Mouse (Mus musculus): ENCODE results near the gene Zcchc24. TPM values are rescaled to one million over a fixed set of nuclear protein-coding genes. Genes with fewer than 3 reads are reported as not detected.

The Zcchc24 gene
- polyA plus RNA-seq, 1 experiment: 36.4 TPM

DNA sequence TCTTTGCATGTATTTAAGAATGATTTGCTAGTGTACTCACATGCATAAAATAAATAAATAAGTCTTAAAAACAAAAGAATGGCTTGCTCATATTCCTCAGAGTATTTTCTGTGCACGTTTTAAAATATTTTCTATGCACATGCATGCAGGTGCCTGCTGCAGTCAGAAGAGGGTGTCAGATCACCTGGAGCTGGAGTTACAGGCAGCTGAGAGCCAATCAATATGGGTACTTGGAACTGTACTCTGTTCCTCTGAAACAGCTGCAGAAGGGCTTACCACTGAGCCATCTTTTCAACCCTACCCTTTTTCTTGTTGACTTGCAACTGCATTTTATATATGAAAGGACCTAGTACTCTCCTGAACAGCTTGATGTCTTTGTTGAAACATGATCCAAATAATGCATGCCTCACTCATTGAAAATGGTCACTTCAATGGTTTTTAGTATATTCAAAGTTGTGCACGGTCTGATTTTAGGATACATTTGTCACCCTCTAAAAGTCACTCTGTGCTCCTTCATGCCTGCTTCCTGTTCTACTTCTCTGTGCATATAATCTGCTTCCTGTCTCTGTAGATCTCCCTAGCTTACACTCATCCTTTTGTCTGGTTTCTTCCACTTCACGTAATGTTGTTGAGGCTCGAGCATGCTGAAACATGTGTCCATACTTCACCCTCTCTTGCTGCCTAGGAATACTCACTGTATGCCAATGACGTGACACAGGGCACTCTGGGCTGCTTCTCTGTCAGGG, 47.7 kb downstream of the Zcchc24 start:
- no peak overlapping the region for H3K4me3 ChIP-seq (ENCODE audit: insufficient read depth, poor library complexity, severe bottlenecking)
- H3K36me3 ChIP-seq (ENCODE audit: control insufficient read depth, insufficient read depth): peaks cover 73% of the 10 kb centered on the region
- peaks cover 3% of the 10 kb centered on the region for H3K79me3 ChIP-seq (ENCODE audit: low read depth)
- no peaks in the 10 kb centered on the region for H3K79me2 ChIP-seq (ENCODE audit: control insufficient read depth, insufficient read depth)
- no peak overlapping the region for H3ac ChIP-seq (ENCODE audit: control insufficient read depth, insufficient read length, low read depth)
- TF ChIP-seq CTCF (IDR thresholded peaks at IDR 0.05; ENCODE audit: control insufficient read depth, insufficient read depth, insufficient read length) (no peak), MAX (IDR thresholded peaks at IDR 0.05) (no peak), CEBPB (IDR thresholded peaks at IDR 0.05; ENCODE audit: low read depth) (no peak), MYOD1 (IDR thresholded peaks at IDR 0.05; ENCODE audit: control insufficient read depth, insufficient read length, low read depth) (no peak), FOSL1 (IDR thresholded peaks at IDR 0.05; ENCODE audit: insufficient read depth, low read length, poor library complexity, severe bottlenecking) (no peak), USF1 (IDR thresholded peaks at IDR 0.05; ENCODE audit: low read depth) (no peak), MYOG (IDR thresholded peaks at IDR 0.05; ENCODE audit: control insufficient read depth, extremely low read depth, insufficient read length) (no peak)
- no peaks in the 10 kb centered on the region for H3K27me3 ChIP-seq (ENCODE audit: control insufficient read depth, insufficient read depth, insufficient read length)

DNA sequence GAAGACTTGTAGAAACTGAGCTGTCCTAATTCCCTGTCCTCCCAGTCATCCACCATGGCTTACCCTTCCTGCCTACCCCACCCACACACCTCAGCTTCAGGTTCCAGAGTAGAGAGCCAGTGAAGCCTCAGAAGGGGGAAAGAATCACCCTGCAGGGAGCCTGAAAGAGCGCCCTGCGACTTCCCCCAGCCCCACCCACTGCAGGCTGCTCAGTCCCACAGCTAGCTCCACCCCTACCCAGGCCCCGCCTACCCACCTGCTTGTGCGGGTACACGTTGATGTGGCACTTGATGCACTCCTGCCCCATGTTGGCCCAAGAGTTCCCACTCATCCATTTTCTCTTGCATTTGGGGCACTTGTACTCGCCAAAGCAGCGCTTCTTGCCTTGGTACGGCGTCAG, 49.5 kb downstream of the Zcchc24 start:
- Histone ChIP-seq H3K79me3 (ENCODE audit: low read depth) (no peaks in the 10 kb centered on the region), H3K79me2 (ENCODE audit: control insufficient read depth, insufficient read depth) (no peaks in the 10 kb centered on the region), H3K27me3 (ENCODE audit: control insufficient read depth, insufficient read depth, insufficient read length) (no peaks in the 10 kb centered on the region), H3K36me3 (ENCODE audit: control insufficient read depth, insufficient read depth) (peaks cover 84% of the 10 kb centered on the region), H3ac (ENCODE audit: control insufficient read depth, insufficient read length, low read depth) (no peak overlapping the region), H3K4me3 (ENCODE audit: insufficient read depth, poor library complexity, severe bottlenecking) (no peak overlapping the region)
- TF ChIP-seq FOSL1 (IDR thresholded peaks at IDR 0.05; ENCODE audit: insufficient read depth, low read length, poor library complexity, severe bottlenecking) (no peak), CTCF (IDR thresholded peaks at IDR 0.05; ENCODE audit: control insufficient read depth, insufficient read depth, insufficient read length) (no peak), MAX (IDR thresholded peaks at IDR 0.05) (no peak), MYOD1 (IDR thresholded peaks at IDR 0.05; ENCODE audit: control insufficient read depth, insufficient read length, low read depth) (no peak), USF1 (IDR thresholded peaks at IDR 0.05; ENCODE audit: low read depth) (no peak), MYOG (IDR thresholded peaks at IDR 0.05; ENCODE audit: control insufficient read depth, extremely low read depth, insufficient read length) (no peak), CEBPB (IDR thresholded peaks at IDR 0.05; ENCODE audit: low read depth) (no peak)

- H3K79me3 ChIP-seq (ENCODE audit: low read depth): no peaks in the 10 kb centered on the region
- peaks cover 84% of the 10 kb centered on the region for H3K36me3 ChIP-seq (ENCODE audit: control insufficient read depth, insufficient read depth)
- no peaks in the 10 kb centered on the region for H3K79me2 ChIP-seq (ENCODE audit: control insufficient read depth, insufficient read depth)
- H3K4me3 ChIP-seq (ENCODE audit: insufficient read depth, poor library complexity, severe bottlenecking): no peak overlapping the region
- H3K27me3 ChIP-seq (ENCODE audit: control insufficient read depth, insufficient read depth, insufficient read length): no peaks in the 10 kb centered on the region
- no peak overlapping the region for H3ac ChIP-seq (ENCODE audit: control insufficient read depth, insufficient read length, low read depth)
- no peak for TF ChIP-seq MYOG (IDR thresholded peaks at IDR 0.05; ENCODE audit: control insufficient read depth, extremely low read depth, insufficient read length)
- TF ChIP-seq MYOD1 (IDR thresholded peaks at IDR 0.05; ENCODE audit: control insufficient read depth, insufficient read length, low read depth): no peak
- TF ChIP-seq CEBPB (IDR thresholded peaks at IDR 0.05; ENCODE audit: low read depth): no peak
- TF ChIP-seq FOSL1 (IDR thresholded peaks at IDR 0.05; ENCODE audit: insufficient read depth, low read length, poor library complexity, severe bottlenecking): no peak
- no peak for TF ChIP-seq CTCF (IDR thresholded peaks at IDR 0.05; ENCODE audit: control insufficient read depth, insufficient read depth, insufficient read length)
- TF ChIP-seq MAX (IDR thresholded peaks at IDR 0.05): no peak
- no peak for TF ChIP-seq USF1 (IDR thresholded peaks at IDR 0.05; ENCODE audit: low read depth)
Measured at GRCm38 (mm10) chr14:25718471-25718870, 50.4 kb downstream of the Zcchc24 start.

GRCm38 (mm10) chr14:25717718-25718117, 51.1 kb downstream of the Zcchc24 start:
- Histone ChIP-seq H3K36me3 (ENCODE audit: control insufficient read depth, insufficient read depth) (peaks cover 85% of the 10 kb centered on the region), H3K79me2 (ENCODE audit: control insufficient read depth, insufficient read depth) (no peaks in the 10 kb centered on the region), H3K4me3 (ENCODE audit: insufficient read depth, poor library complexity, severe bottlenecking) (no peak overlapping the region), H3ac (ENCODE audit: control insufficient read depth, insufficient read length, low read depth) (no peak overlapping the region), H3K79me3 (ENCODE audit: low read depth) (no peaks in the 10 kb centered on the region), H3K27me3 (ENCODE audit: control insufficient read depth, insufficient read depth, insufficient read length) (no peaks in the 10 kb centered on the region)
- TF ChIP-seq MAX (IDR thresholded peaks at IDR 0.05): no peak
- TF ChIP-seq CTCF (IDR thresholded peaks at IDR 0.05; ENCODE audit: control insufficient read depth, insufficient read depth, insufficient read length): no peak
- no peak for TF ChIP-seq MYOD1 (IDR thresholded peaks at IDR 0.05; ENCODE audit: control insufficient read depth, insufficient read length, low read depth)
- no peak for TF ChIP-seq CEBPB (IDR thresholded peaks at IDR 0.05; ENCODE audit: low read depth)
- TF ChIP-seq FOSL1 (IDR thresholded peaks at IDR 0.05; ENCODE audit: insufficient read depth, low read length, poor library complexity, severe bottlenecking): no peak
- no peak for TF ChIP-seq MYOG (IDR thresholded peaks at IDR 0.05; ENCODE audit: control insufficient read depth, extremely low read depth, insufficient read length)
- TF ChIP-seq USF1 (IDR thresholded peaks at IDR 0.05; ENCODE audit: low read depth): no peak

DNA sequence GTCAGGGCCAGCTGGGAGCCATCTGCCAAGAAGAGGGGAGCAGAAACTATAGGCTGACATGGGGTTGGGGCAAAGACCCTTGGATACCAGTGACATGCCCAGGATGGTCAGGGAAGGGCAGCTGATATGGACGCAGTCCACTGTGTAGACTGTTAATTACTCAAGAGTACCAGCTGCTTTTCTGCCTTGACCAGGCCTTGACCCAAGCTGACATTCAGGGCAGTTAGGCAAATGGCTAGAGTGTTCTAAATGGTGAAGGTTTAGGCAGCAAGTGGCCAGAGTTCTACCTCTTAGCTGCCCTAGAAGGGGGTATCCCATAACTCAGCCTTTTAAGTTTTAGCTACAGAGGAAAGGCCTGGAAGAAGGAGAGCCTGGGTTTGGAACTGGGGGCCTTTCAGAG, 52.3 kb downstream of the Zcchc24 start:
- Histone ChIP-seq H3K27me3 (ENCODE audit: control insufficient read depth, insufficient read depth, insufficient read length) (no peaks in the 10 kb centered on the region), H3K4me3 (ENCODE audit: insufficient read depth, poor library complexity, severe bottlenecking) (no peak overlapping the region), H3K79me3 (ENCODE audit: low read depth) (no peaks in the 10 kb centered on the region), H3K36me3 (ENCODE audit: control insufficient read depth, insufficient read depth) (peaks cover 74% of the 10 kb centered on the region), H3K79me2 (ENCODE audit: control insufficient read depth, insufficient read depth) (no peaks in the 10 kb centered on the region), H3ac (ENCODE audit: control insufficient read depth, insufficient read length, low read depth) (no peak overlapping the region)
- TF ChIP-seq MYOG (IDR thresholded peaks at IDR 0.05; ENCODE audit: control insufficient read depth, extremely low read depth, insufficient read length): no peak
- no peak for TF ChIP-seq FOSL1 (IDR thresholded peaks at IDR 0.05; ENCODE audit: insufficient read depth, low read length, poor library complexity, severe bottlenecking)
- TF ChIP-seq CEBPB (IDR thresholded peaks at IDR 0.05; ENCODE audit: low read depth): no peak
- no peak for TF ChIP-seq MAX (IDR thresholded peaks at IDR 0.05)
- no peak for TF ChIP-seq CTCF (IDR thresholded peaks at IDR 0.05; ENCODE audit: control insufficient read depth, insufficient read depth, insufficient read length)
- TF ChIP-seq USF1 (IDR thresholded peaks at IDR 0.05; ENCODE audit: low read depth): no peak
- TF ChIP-seq MYOD1 (IDR thresholded peaks at IDR 0.05; ENCODE audit: control insufficient read depth, insufficient read length, low read depth): no peak

Measured in C2C12 (cell line).